1 mouse cellular context compared by ENCODE assay signal in genomic region chr7:97842806-97843570, GRCm38 (mm10).
TF ChIP-seq lines count a peak whose summit lies in the region.

No protein-coding gene starts in this region.

TF ChIP-seq in CH12.LX, 34 proteins besides CTCF, POLR2A, EP300 and RAD21 (continued from another document):
- TF ChIP-seq HCFC1 (IDR thresholded peaks at IDR 0.05; ENCODE audit: low read depth, low read length) (no peak), ELF1 (IDR thresholded peaks at IDR 0.05; ENCODE audit: low read depth, low read length) (no peak), MAX (IDR thresholded peaks at IDR 0.05; ENCODE audit: low read length) (no peak), GABPA (IDR thresholded peaks at IDR 0.05; ENCODE audit: insufficient replicate concordance, low read depth, low read length) (no peak), KAT2A (IDR thresholded peaks at IDR 0.05; ENCODE audit: insufficient replicate concordance, low read length) (no peak)
